In genomic region chr12:112184390-112184789, GRCm38 (mm10) we compare ENCODE assay signal across 8 mouse cellular contexts. TPM values are rescaled to one million over a fixed set of nuclear protein-coding genes. Genes with fewer than 3 reads are reported as not detected.
A peak's percentile ranks its signal among the peaks of the same experiment; 100 is the strongest.
DNase-seq lines count a peak whose midpoint lies in the region; ATAC-seq lines count a peak whose summit lies in the region.

No protein-coding gene starts in this region.

- H3K4me3 ChIP-seq in embryonic facial prominence, embryonic 13.5 days = no peak overlapping the region
- no peak overlapping the region for H3K4me3 ChIP-seq in heart, embryonic 16.5 days (ENCODE audit: low read length)
- H3K4me3 ChIP-seq in limb, embryonic 10.5 days = no peak overlapping the region
- no peak overlapping the region for H3K4me3 ChIP-seq in midbrain, embryonic 14.5 days (replicated peaks; ENCODE audit: low read depth, low read length)

- H3K27me3 ChIP-seq in embryonic facial prominence, embryonic 13.5 days = no peaks in the 10 kb centered on the region
- no peaks in the 10 kb centered on the region for H3K27me3 ChIP-seq in heart, embryonic 16.5 days (ENCODE audit: control insufficient read depth, insufficient read depth, low read length)
- H3K27me3 ChIP-seq in limb, embryonic 10.5 days (ENCODE audit: low read depth, poor library complexity, severe bottlenecking) = no peaks in the 10 kb centered on the region
- no peaks in the 10 kb centered on the region for H3K27me3 ChIP-seq in midbrain, embryonic 14.5 days (ENCODE audit: control insufficient read depth, insufficient read depth, low read length)

- H3K4me2 ChIP-seq in embryonic facial prominence, embryonic 13.5 days = no peak overlapping the region
- H3K4me2 ChIP-seq in heart, embryonic 16.5 days (ENCODE audit: low read depth, low read length) = no peak overlapping the region
- H3K4me2 ChIP-seq in midbrain, embryonic 14.5 days (ENCODE audit: low read length) = no peak overlapping the region

- peak overlapping the region; percentile 73; the same call in 1 of the 2 replicates for H3K27ac ChIP-seq in embryonic facial prominence, embryonic 13.5 days
- H3K27ac ChIP-seq in heart, embryonic 16.5 days (ENCODE audit: low read length) = peak overlapping the region; percentile 76
- H3K27ac ChIP-seq in limb, embryonic 10.5 days = peak overlapping the region; percentile 83
- peak overlapping the region; percentile 32 for H3K27ac ChIP-seq in midbrain, embryonic 14.5 days (replicated peaks; ENCODE audit: low read depth, low read length)

- H3K9ac ChIP-seq in embryonic facial prominence, embryonic 13.5 days = 0 out of 2 replicates have a peak overlapping the region, but pooled peaks have one; percentile 27
- H3K9ac ChIP-seq in heart, embryonic 16.5 days (ENCODE audit: low read length) = no peak overlapping the region
- H3K9ac ChIP-seq in midbrain, embryonic 14.5 days (replicated peaks; ENCODE audit: low read length) = no peak overlapping the region

- no peaks in the 10 kb centered on the region for H3K9me3 ChIP-seq in embryonic facial prominence, embryonic 13.5 days
- no peaks in the 10 kb centered on the region for H3K9me3 ChIP-seq in heart, embryonic 16.5 days (replicated peaks; ENCODE audit: control insufficient read depth, low read length)
- no peaks in the 10 kb centered on the region for H3K9me3 ChIP-seq in limb, embryonic 10.5 days (replicated peaks)
- no peaks in the 10 kb centered on the region for H3K9me3 ChIP-seq in midbrain, embryonic 14.5 days (ENCODE audit: control insufficient read depth, low read length)

- peaks cover 40% of the 10 kb centered on the region for H3K4me1 ChIP-seq in embryonic facial prominence, embryonic 13.5 days
- no peaks in the 10 kb centered on the region for H3K4me1 ChIP-seq in heart, embryonic 16.5 days (ENCODE audit: control insufficient read depth, insufficient read depth, low read length)
- peaks cover 45% of the 10 kb centered on the region for H3K4me1 ChIP-seq in limb, embryonic 10.5 days
- H3K4me1 ChIP-seq in midbrain, embryonic 14.5 days (ENCODE audit: control insufficient read depth, insufficient read depth, low read length) = peaks cover 7% of the 10 kb centered on the region

- peaks cover 12% of the 10 kb centered on the region for H3K36me3 ChIP-seq in embryonic facial prominence, embryonic 13.5 days
- H3K36me3 ChIP-seq in heart, embryonic 16.5 days (ENCODE audit: control insufficient read depth, insufficient read depth) = no peaks in the 10 kb centered on the region
- H3K36me3 ChIP-seq in limb, embryonic 10.5 days = peaks cover 12% of the 10 kb centered on the region
- H3K36me3 ChIP-seq in midbrain, embryonic 14.5 days (ENCODE audit: control insufficient read depth, insufficient read depth, low read length) = peaks cover 10% of the 10 kb centered on the region; the same call in 1 of the 2 replicates

- ATAC-seq in embryonic facial prominence, embryonic 13.5 days (ENCODE audit: insufficient number of reproducible peaks, insufficient read depth, low FRiP score, low TSS enrichment, low read depth) = no peak
- ATAC-seq in heart, embryonic 16.5 days (replicated peaks; ENCODE audit: extremely low read depth, insufficient read depth, low FRiP score) = peak; percentile 85
- ATAC-seq in midbrain, embryonic 14.5 days (ENCODE audit: low FRiP score, low TSS enrichment) = no peak
- ATAC-seq in activated CD4-positive, CD25-positive, alpha-beta regulatory T cell, adult 4 months = no peak
- ATAC-seq in granulocyte monocyte progenitor cell, adult 5-6 weeks (replicated peaks; ENCODE audit: poor library complexity, severe bottlenecking) = no peak

- 17% methylated on average over 3 of the region's 3 CpGs for WGBS in embryonic facial prominence, embryonic 13.5 days
- 31% methylated on average over 3 of the region's 3 CpGs for WGBS in heart, embryonic 16.5 days
- 36% methylated on average over 3 of the region's 3 CpGs for WGBS in limb, embryonic 10.5 days
- 47% methylated on average over 3 of the region's 3 CpGs for WGBS in midbrain, embryonic 14.5 days

- peak; percentile 33 for DNase-seq in adrenal gland, adult 8-10 months
- no peak for DNase-seq in limb, embryonic 10.5 days (ENCODE audit: low spot score)
- peak; percentile 38 for DNase-seq in midbrain, embryonic 14.5 days
- DNase-seq in right cerebral cortex, postnatal 4 days = no peak

RNA-seq across cellular contexts. Expression of gene Kif26a, which starts 38.4 kb away (rescaled TPM):
- total RNA-seq in adrenal gland, adult 8-10 months (2022) = 10 to 100 TPM; 11.4 to 19.1 (median 14.7) TPM
- 6.9 and 7.2 TPM in 2 replicates for polyA plus RNA-seq in embryonic facial prominence, embryonic 13.5 days (2015; fragmentation: Nextera tagmentation; extraction: Ambion mirVana)
- polyA plus RNA-seq in heart, embryonic 16.5 days (2015; fragmentation: Nextera tagmentation; extraction: Ambion mirVana) = 2.1 and 2.8 TPM in 2 replicates
- 2.8 and 3.9 TPM in 2 replicates for polyA plus RNA-seq in limb, embryonic 10.5 days (2016; fragmentation: Nextera tagmentation; extraction: Ambion mirVana)
- 6.2 and 7.2 TPM in 2 replicates for polyA plus RNA-seq in midbrain, embryonic 14.5 days (2014; fragmentation: Nextera tagmentation; extraction: Ambion mirVana)
- not detected for polyA plus RNA-seq in activated CD4-positive, CD25-positive, alpha-beta regulatory T cell, adult 4 months (2017; shearing (Covaris generic))
- not detected in 2 replicates for total RNA-seq in granulocyte monocyte progenitor cell, adult 5-6 weeks (2014; fragmentation: Nextera tagmentation)
- not detected in 2 replicates for total RNA-seq in granulocyte monocyte progenitor cell, adult 5-6 weeks (2017)

Comparison
In these comparisons a context has a peak if more than half of its experiments do, and no peak if none do; other contexts are left out.
1. DNase-seq: peak in adrenal gland, adult 8-10 months (single experiment) and midbrain, embryonic 14.5 days (single experiment); none in limb, embryonic 10.5 days (single experiment) and right cerebral cortex, postnatal 4 days (single experiment).
2. H3K27ac ChIP-seq: peak in every context shown above with its lines; median percentile 83 in limb, embryonic 10.5 days; 76 in heart, embryonic 16.5 days; 73 in embryonic facial prominence, embryonic 13.5 days; 32 in midbrain, embryonic 14.5 days.